Mouse (Mus musculus) heart, postnatal 14 days (tissue): ENCODE measurements at regions not wholly inside any gene's neighbourhood (a gene's known extent, or its start where the extent isn't known, plus 50 kb on each side); places are given as distances from the start of the nearest gene placed in this dataset.

ENCODE experiments used
- DNase-seq, 2 experiments: peaks; one replicate each; pipeline ENCODE4 v3.0.0; 2021 to 2022
- intact Hi-C: fragments of 180-260 bp; cut with DNase I; formaldehyde crosslinking; loops from one replicate; pipeline ENCODE4 v1.15.1; 2025

GRCm38 (mm10) chr11:28782486-28782885 is 70.5 kb upstream of the Efemp1 start:
- no peak for DNase-seq

GRCm38 (mm10) chr11:28770831-28771230 is 82.2 kb upstream of the Efemp1 start:
- intact Hi-C loops: no loop called here

More at GRCm38 (mm10) chr11:28782486-28782885, 70.5 kb upstream of the Efemp1 start:
- intact Hi-C loops: no loop called here

GRCm38 (mm10) chr11:28760751-28761150 is 92.3 kb upstream of the Efemp1 start:
- intact Hi-C loops: no loop called here
- DNase-seq: no peak

More at GRCm38 (mm10) chr11:28770831-28771230, 82.2 kb upstream of the Efemp1 start:
- no peak for DNase-seq

- peak; percentile 18 to 29 for DNase-seq
- intact Hi-C loops: no loop called here
Observed at GRCm38 (mm10) chr11:28734941-28735597, 117.9 kb upstream of the Efemp1 start.

GRCm38 (mm10) chr11:28734581-28734931 is 118.4 kb upstream of the Efemp1 start:
- intact Hi-C loops: no loop called here
- DNase-seq: no peak

GRCm38 (mm10) chr11:28733877-28734580 is 119.0 kb upstream of the Efemp1 start:
- intact Hi-C loops: no loop called here
- DNase-seq: no peak

GRCm38 (mm10) chr11:28730140-28730539 is 122.9 kb upstream of the Efemp1 start:
- intact Hi-C loops: no loop called here
- no peak for DNase-seq

- intact Hi-C loops: no loop called here
Observed at GRCm38 (mm10) chr11:28709511-28709910, 125.4 kb upstream of the Ccdc85a start.

GRCm38 (mm10) chr11:28708431-28708830 is 124.3 kb upstream of the Ccdc85a start:
- DNase-seq: no peak
- intact Hi-C loops: no loop called here

More at GRCm38 (mm10) chr11:28709511-28709910, 125.4 kb upstream of the Ccdc85a start:
- no peak for DNase-seq

GRCm38 (mm10) chr11:28702384-28702783 is 118.3 kb upstream of the Ccdc85a start:
- intact Hi-C loops: no loop called here
- DNase-seq: no peak

- no peak for DNase-seq
- intact Hi-C loops: no loop called here
Observed at GRCm38 (mm10) chr11:28701379-28701778, 117.3 kb upstream of the Ccdc85a start.

- DNase-seq: no peak
- intact Hi-C loops: no loop called here
Observed at GRCm38 (mm10) chr11:28699766-28700165, 115.6 kb upstream of the Ccdc85a start.

- intact Hi-C loops: no loop called here
- DNase-seq: no peak
Observed at GRCm38 (mm10) chr11:28697644-28698480, 113.7 kb upstream of the Ccdc85a start.

GRCm38 (mm10) chr11:28695031-28695430 is 110.9 kb upstream of the Ccdc85a start:
- intact Hi-C loops: no loop called here
- no peak for DNase-seq

GRCm38 (mm10) chr11:28693303-28693702 is 109.2 kb upstream of the Ccdc85a start:
- no peak for DNase-seq
- intact Hi-C loops: loop anchor here (5.0 kb wide), 1 partner anchor 81 kb away; no protein-coding TSS in a partner anchor

GRCm38 (mm10) chr11:28692263-28693194 is 108.4 kb upstream of the Ccdc85a start:
- intact Hi-C loops: loop anchor here (5.0 kb wide), 1 partner anchor 80 kb away; no protein-coding TSS in a partner anchor

GRCm38 (mm10) chr11:28688436-28688835 is 104.3 kb upstream of the Ccdc85a start:
- no peak for DNase-seq
- intact Hi-C loops: no loop called here

More at GRCm38 (mm10) chr11:28692263-28693194, 108.4 kb upstream of the Ccdc85a start:
- peak; percentile 43 to 48 for DNase-seq

- intact Hi-C loops: no loop called here
- no peak for DNase-seq
Observed at GRCm38 (mm10) chr11:28685407-28685806, 101.3 kb upstream of the Ccdc85a start.

- DNase-seq: no peak
- intact Hi-C loops: no loop called here
Observed at GRCm38 (mm10) chr11:28681311-28681710, 97.2 kb upstream of the Ccdc85a start.

GRCm38 (mm10) chr11:28670765-28671164 is 86.6 kb upstream of the Ccdc85a start:
- intact Hi-C loops: no loop called here
- DNase-seq: no peak
